Mouse (Mus musculus): ENCODE measurements around the gene Anxa6. TPM values are rescaled to one million over a fixed set of nuclear protein-coding genes. Genes with fewer than 3 reads are reported as not detected.
A peak's percentile ranks its signal among the peaks of the same experiment; 100 is the strongest.

The Anxa6 gene
- polyA plus RNA-seq, 1 experiment from 2014 or later: 38.3 TPM

GRCm38 (mm10) chr11:55041348-55041747, 8.1 kb upstream of the Anxa6 start:
- ATAC-seq (ENCODE audit: low FRiP score, low TSS enrichment) (no peak), DNase-seq (no peak)
- H3K27ac ChIP-seq (replicated peaks; ENCODE audit: low read depth, low read length): no peak overlapping the region
- H3K4me2 ChIP-seq (ENCODE audit: low read length): no peak overlapping the region
- no peaks in the 10 kb centered on the region for H3K36me3 ChIP-seq (ENCODE audit: control insufficient read depth, insufficient read depth, low read length)
- H3K4me3 ChIP-seq (replicated peaks; ENCODE audit: low read depth, low read length): no peak overlapping the region
- H3K27me3 ChIP-seq (ENCODE audit: control insufficient read depth, insufficient read depth, low read length): no peaks in the 10 kb centered on the region
- no peak overlapping the region for H3K9ac ChIP-seq (replicated peaks; ENCODE audit: low read length)
- no peaks in the 10 kb centered on the region for H3K4me1 ChIP-seq (ENCODE audit: control insufficient read depth, insufficient read depth, low read length)
- H3K9me3 ChIP-seq (ENCODE audit: control insufficient read depth, low read length): no peaks in the 10 kb centered on the region
- WGBS: 84% methylated on average over 4 of the region's 4 CpGs

- 12% methylated on average over 9 of the region's 9 CpGs for WGBS
Observed at GRCm38 (mm10) chr11:55039591-55039990, 6.3 kb upstream of the Anxa6 start.

GRCm38 (mm10) chr11:55036601-55037000, 3.4 kb upstream of the Anxa6 start:
- DNase-seq (no peak), ATAC-seq (ENCODE audit: low FRiP score, low TSS enrichment) (no peak)
- H3K4me1 ChIP-seq (ENCODE audit: control insufficient read depth, insufficient read depth, low read length): peaks cover 9% of the 10 kb centered on the region; the same call in 1 of the 2 replicates
- H3K36me3 ChIP-seq (ENCODE audit: control insufficient read depth, insufficient read depth, low read length): no peaks in the 10 kb centered on the region
- peaks cover 9% of the 10 kb centered on the region for H3K27me3 ChIP-seq (ENCODE audit: control insufficient read depth, insufficient read depth, low read length)
- H3K9me3 ChIP-seq (ENCODE audit: control insufficient read depth, low read length): no peaks in the 10 kb centered on the region
- no peak overlapping the region for H3K9ac ChIP-seq (replicated peaks; ENCODE audit: low read length)
- no peak overlapping the region for H3K27ac ChIP-seq (replicated peaks; ENCODE audit: low read depth, low read length)
- WGBS: 27% methylated on average over 3 of the region's 3 CpGs
- no peak overlapping the region for H3K4me3 ChIP-seq (replicated peaks; ENCODE audit: low read depth, low read length)
- no peak overlapping the region for H3K4me2 ChIP-seq (ENCODE audit: low read length)

More at GRCm38 (mm10) chr11:55039591-55039990, 6.3 kb upstream of the Anxa6 start:
- no peaks in the 10 kb centered on the region for H3K27me3 ChIP-seq (ENCODE audit: control insufficient read depth, insufficient read depth, low read length)
- no peaks in the 10 kb centered on the region for H3K36me3 ChIP-seq (ENCODE audit: control insufficient read depth, insufficient read depth, low read length)
- no peak overlapping the region for H3K27ac ChIP-seq (replicated peaks; ENCODE audit: low read depth, low read length)
- H3K9me3 ChIP-seq (ENCODE audit: control insufficient read depth, low read length): no peaks in the 10 kb centered on the region
- no peaks in the 10 kb centered on the region for H3K4me1 ChIP-seq (ENCODE audit: control insufficient read depth, insufficient read depth, low read length)
- H3K9ac ChIP-seq (replicated peaks; ENCODE audit: low read length): no peak overlapping the region
- H3K4me2 ChIP-seq (ENCODE audit: low read length): no peak overlapping the region
- no peak for ATAC-seq (ENCODE audit: low FRiP score, low TSS enrichment)
- H3K4me3 ChIP-seq (replicated peaks; ENCODE audit: low read depth, low read length): no peak overlapping the region
- DNase-seq: peak; percentile 85

GRCm38 (mm10) chr11:55032286-55032685, 959 bp downstream of the Anxa6 start:
- Histone ChIP-seq H3K36me3 (ENCODE audit: control insufficient read depth, insufficient read depth, low read length) (no peaks in the 10 kb centered on the region), H3K27ac (replicated peaks; ENCODE audit: low read depth, low read length) (no peak overlapping the region), H3K27me3 (ENCODE audit: control insufficient read depth, insufficient read depth, low read length) (peaks cover 9% of the 10 kb centered on the region), H3K4me2 (ENCODE audit: low read length) (peak overlapping the region; percentile 81), H3K4me1 (ENCODE audit: control insufficient read depth, insufficient read depth, low read length) (peaks cover 10% of the 10 kb centered on the region; the same call in 1 of the 2 replicates), H3K9me3 (ENCODE audit: control insufficient read depth, low read length) (no peaks in the 10 kb centered on the region), H3K4me3 (replicated peaks; ENCODE audit: low read depth, low read length) (peak overlapping the region; percentile 43), H3K9ac (replicated peaks; ENCODE audit: low read length) (no peak overlapping the region)
- ATAC-seq (ENCODE audit: low FRiP score, low TSS enrichment) (no peak), DNase-seq (no peak)
- WGBS: 36% methylated on average over 5 of the region's 5 CpGs

GRCm38 (mm10) chr11:55031991-55032280, 1.3 kb downstream of the Anxa6 start:
- Histone ChIP-seq H3K36me3 (ENCODE audit: control insufficient read depth, insufficient read depth, low read length) (no peaks in the 10 kb centered on the region), H3K4me3 (replicated peaks; ENCODE audit: low read depth, low read length) (peak overlapping the region; percentile 43; the same call in 1 of the 2 replicates), H3K4me1 (ENCODE audit: control insufficient read depth, insufficient read depth, low read length) (peaks cover 10% of the 10 kb centered on the region; the same call in 1 of the 2 replicates), H3K27me3 (ENCODE audit: control insufficient read depth, insufficient read depth, low read length) (peaks cover 9% of the 10 kb centered on the region), H3K9me3 (ENCODE audit: control insufficient read depth, low read length) (no peaks in the 10 kb centered on the region), H3K27ac (replicated peaks; ENCODE audit: low read depth, low read length) (no peak overlapping the region), H3K4me2 (ENCODE audit: low read length) (peak overlapping the region; percentile 81), H3K9ac (replicated peaks; ENCODE audit: low read length) (no peak overlapping the region)
- DNase-seq (no peak), ATAC-seq (ENCODE audit: low FRiP score, low TSS enrichment) (no peak)
- 18% methylated on average over 1 of the region's 4 CpGs for WGBS

GRCm38 (mm10) chr11:55031211-55031990, 1.8 kb downstream of the Anxa6 start:
- WGBS: 56% methylated on average over 10 of the region's 10 CpGs
- peaks cover 10% of the 10 kb centered on the region; the same call in 1 of the 2 replicates for H3K4me1 ChIP-seq (ENCODE audit: control insufficient read depth, insufficient read depth, low read length)
- no peak for ATAC-seq (ENCODE audit: low FRiP score, low TSS enrichment)

GRCm38 (mm10) chr11:55028509-55028908, 4.7 kb downstream of the Anxa6 start:
- no peak overlapping the region for H3K4me2 ChIP-seq (ENCODE audit: low read length)
- peaks cover 17% of the 10 kb centered on the region for H3K4me1 ChIP-seq (ENCODE audit: control insufficient read depth, insufficient read depth, low read length)
- H3K9ac ChIP-seq (replicated peaks; ENCODE audit: low read length): no peak overlapping the region
- no peak overlapping the region for H3K4me3 ChIP-seq (replicated peaks; ENCODE audit: low read depth, low read length)
- no peak for ATAC-seq (ENCODE audit: low FRiP score, low TSS enrichment)
- no peaks in the 10 kb centered on the region for H3K36me3 ChIP-seq (ENCODE audit: control insufficient read depth, insufficient read depth, low read length)
- no peak overlapping the region for H3K27ac ChIP-seq (replicated peaks; ENCODE audit: low read depth, low read length)
- H3K27me3 ChIP-seq (ENCODE audit: control insufficient read depth, insufficient read depth, low read length): peaks cover 7% of the 10 kb centered on the region
- no peak for DNase-seq
- 68% methylated on average over 2 of the region's 2 CpGs for whole genome bisulfite sequencing
- H3K9me3 ChIP-seq (ENCODE audit: control insufficient read depth, low read length): no peaks in the 10 kb centered on the region

More at GRCm38 (mm10) chr11:55031211-55031990, 1.8 kb downstream of the Anxa6 start:
- H3K27me3 ChIP-seq (ENCODE audit: control insufficient read depth, insufficient read depth, low read length): peaks cover 9% of the 10 kb centered on the region
- peak overlapping the region; percentile 81 for H3K4me2 ChIP-seq (ENCODE audit: low read length)
- H3K4me3 ChIP-seq (replicated peaks; ENCODE audit: low read depth, low read length): peak overlapping the region; percentile 43; the same call in 1 of the 2 replicates
- no peaks in the 10 kb centered on the region for H3K36me3 ChIP-seq (ENCODE audit: control insufficient read depth, insufficient read depth, low read length)
- DNase-seq: no peak
- H3K9ac ChIP-seq (replicated peaks; ENCODE audit: low read length): no peak overlapping the region
- H3K27ac ChIP-seq (replicated peaks; ENCODE audit: low read depth, low read length): no peak overlapping the region
- H3K9me3 ChIP-seq (ENCODE audit: control insufficient read depth, low read length): no peaks in the 10 kb centered on the region

- ATAC-seq (ENCODE audit: low FRiP score, low TSS enrichment): no peak
- H3K4me3 ChIP-seq (replicated peaks; ENCODE audit: low read depth, low read length): no peak overlapping the region
- H3K4me2 ChIP-seq (ENCODE audit: low read length): no peak overlapping the region
- H3K9me3 ChIP-seq (ENCODE audit: control insufficient read depth, low read length): no peaks in the 10 kb centered on the region
- H3K27ac ChIP-seq (replicated peaks; ENCODE audit: low read depth, low read length): no peak overlapping the region
- H3K9ac ChIP-seq (replicated peaks; ENCODE audit: low read length): no peak overlapping the region
- WGBS: 68% methylated on average over 2 of the region's 2 CpGs
- H3K4me1 ChIP-seq (ENCODE audit: control insufficient read depth, insufficient read depth, low read length): peaks cover 25% of the 10 kb centered on the region
- no peaks in the 10 kb centered on the region for H3K36me3 ChIP-seq (ENCODE audit: control insufficient read depth, insufficient read depth, low read length)
- no peak for DNase-seq
- no peaks in the 10 kb centered on the region for H3K27me3 ChIP-seq (ENCODE audit: control insufficient read depth, insufficient read depth, low read length)
Observed at GRCm38 (mm10) chr11:55027204-55027855, 5.9 kb downstream of the Anxa6 start.

- 93% methylated on average over 4 of the region's 4 CpGs for WGBS
- H3K27ac ChIP-seq (replicated peaks; ENCODE audit: low read depth, low read length): no peak overlapping the region
- H3K4me2 ChIP-seq (ENCODE audit: low read length): no peak overlapping the region
- H3K27me3 ChIP-seq (ENCODE audit: control insufficient read depth, insufficient read depth, low read length): no peaks in the 10 kb centered on the region
- no peak for DNase-seq
- ATAC-seq (ENCODE audit: low FRiP score, low TSS enrichment): no peak
- no peaks in the 10 kb centered on the region for H3K9me3 ChIP-seq (ENCODE audit: control insufficient read depth, low read length)
- H3K36me3 ChIP-seq (ENCODE audit: control insufficient read depth, insufficient read depth, low read length): no peaks in the 10 kb centered on the region
- H3K4me3 ChIP-seq (replicated peaks; ENCODE audit: low read depth, low read length): no peak overlapping the region
- H3K9ac ChIP-seq (replicated peaks; ENCODE audit: low read length): no peak overlapping the region
- peaks cover 24% of the 10 kb centered on the region for H3K4me1 ChIP-seq (ENCODE audit: control insufficient read depth, insufficient read depth, low read length)
Observed at GRCm38 (mm10) chr11:55025896-55026295, 7.3 kb downstream of the Anxa6 start.
